Mouse (Mus musculus): ENCODE data around the gene Pard3b.

Pard3b gene

DNA sequence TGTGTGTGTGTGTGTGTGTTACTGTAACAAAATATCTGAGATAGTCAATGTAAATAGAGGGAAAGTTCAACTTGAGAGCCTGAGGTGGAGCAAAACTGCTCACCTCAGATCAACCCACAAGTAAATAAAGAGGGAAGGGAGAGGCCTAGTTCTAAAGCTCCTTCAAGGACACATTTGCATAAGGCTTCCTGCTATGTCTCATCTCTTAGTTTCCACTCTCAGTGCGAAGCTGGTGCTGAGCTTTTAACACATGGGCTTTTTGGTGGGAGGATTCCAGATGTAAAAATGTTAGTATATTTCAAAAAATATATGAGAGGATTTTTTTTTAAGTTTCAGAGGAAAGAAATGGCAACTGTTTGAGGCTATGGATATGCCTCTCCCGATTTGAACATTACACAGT lies 294.9 kb downstream of the Pard3b start:
- peak; percentile 10 for DNase-seq

DNA sequence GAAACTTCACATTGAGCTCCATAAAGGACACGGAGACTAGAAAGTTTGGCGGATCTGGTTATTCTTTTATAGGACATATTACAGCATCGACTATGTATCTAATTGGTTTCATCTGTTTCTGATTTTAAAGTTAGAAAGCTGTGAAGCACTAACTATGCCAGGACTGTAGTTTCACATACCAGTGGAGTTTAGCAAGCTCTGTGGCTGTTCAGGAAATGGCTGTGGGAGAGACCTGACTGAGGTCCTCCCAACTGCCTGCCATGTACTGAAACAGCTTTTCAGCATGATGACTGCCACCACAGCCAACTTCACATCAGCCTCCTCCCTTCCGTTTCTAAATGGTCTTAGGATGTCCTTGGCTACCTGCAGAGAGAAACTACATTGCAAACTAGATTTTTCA lies 296.1 kb downstream of the Pard3b start:
- no peak for DNase-seq

DNA sequence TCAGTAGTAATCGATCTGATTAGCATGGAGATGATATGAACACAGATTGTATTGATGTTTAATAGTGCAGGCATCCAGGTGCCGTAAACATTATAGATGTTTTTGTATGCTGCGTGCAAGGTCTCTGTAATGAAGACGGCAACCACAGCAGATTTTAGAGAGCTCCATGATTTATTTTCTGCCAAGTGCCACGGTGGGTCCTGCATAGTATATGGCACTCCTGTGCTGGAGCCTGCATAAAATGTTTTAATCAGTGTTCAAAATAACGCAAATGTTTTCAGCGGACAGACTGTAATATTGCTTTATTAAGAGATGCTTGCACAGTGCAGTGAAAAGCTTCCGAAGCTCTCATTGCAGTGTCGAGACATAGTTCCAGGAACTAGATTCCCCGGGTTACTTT lies 301.3 kb downstream of the Pard3b start:
- DNase-seq = no peak

DNA sequence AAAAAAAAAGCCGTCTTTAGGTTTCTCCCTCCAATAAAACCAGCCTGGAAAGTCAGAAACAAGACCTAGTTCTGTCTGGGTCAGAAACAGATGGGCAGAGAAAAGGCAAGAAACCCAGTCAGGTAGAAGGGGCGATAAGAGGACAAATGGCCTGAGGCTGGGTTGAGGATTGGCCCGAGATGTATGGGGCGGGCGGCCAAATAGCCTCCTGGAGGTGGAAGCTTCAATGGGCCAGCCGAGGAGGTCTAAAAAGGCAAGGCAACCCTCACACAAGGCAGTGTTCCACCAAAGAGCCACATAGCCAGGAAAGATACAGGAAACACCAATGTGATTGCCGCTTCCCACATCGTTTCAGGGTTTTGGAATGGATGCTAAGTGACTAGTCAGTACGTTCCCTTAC lies 322.9 kb downstream of the Pard3b start:
- no peak for DNase-seq

DNA sequence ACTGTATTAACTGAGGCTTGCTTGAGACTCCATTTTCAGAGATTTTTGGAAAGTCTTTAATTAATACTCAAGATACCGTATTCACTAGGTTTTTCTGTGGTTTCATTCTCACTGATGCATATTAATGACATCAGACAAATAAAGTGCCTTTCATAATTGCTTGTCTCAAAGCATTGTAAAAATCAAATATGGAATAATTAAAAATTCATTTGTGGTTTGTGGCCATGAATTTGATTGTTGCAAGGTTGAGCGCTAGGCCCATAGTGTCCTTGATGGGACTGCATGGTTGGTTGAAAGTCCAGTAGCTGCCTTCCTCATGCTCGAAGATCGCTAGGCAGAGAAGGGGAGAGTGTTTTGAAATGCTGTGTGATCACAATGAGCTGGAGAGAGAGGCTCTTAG lies 323.9 kb downstream of the Pard3b start:
- DNase-seq = no peak

DNA sequence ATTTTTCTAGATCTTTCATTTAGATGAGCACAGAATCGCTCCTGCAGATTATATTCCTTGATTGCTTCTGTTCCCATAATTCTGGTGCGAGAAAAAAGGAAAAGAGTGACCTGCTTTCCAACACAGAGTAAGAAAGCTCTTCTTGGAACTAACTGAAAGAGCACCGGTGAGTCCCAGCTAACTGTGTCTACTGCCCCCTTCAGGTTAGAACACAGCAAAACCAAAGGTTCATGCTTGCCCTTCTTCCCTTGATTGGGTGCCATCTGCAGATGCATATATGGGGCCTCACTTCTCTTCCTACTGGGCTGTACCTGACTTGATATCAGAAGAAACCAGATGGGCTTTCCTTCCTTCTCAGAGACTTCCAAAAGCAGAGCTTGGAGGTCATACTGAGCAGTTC lies 328.5 kb downstream of the Pard3b start:
- peak; percentile 47 for DNase-seq

DNA sequence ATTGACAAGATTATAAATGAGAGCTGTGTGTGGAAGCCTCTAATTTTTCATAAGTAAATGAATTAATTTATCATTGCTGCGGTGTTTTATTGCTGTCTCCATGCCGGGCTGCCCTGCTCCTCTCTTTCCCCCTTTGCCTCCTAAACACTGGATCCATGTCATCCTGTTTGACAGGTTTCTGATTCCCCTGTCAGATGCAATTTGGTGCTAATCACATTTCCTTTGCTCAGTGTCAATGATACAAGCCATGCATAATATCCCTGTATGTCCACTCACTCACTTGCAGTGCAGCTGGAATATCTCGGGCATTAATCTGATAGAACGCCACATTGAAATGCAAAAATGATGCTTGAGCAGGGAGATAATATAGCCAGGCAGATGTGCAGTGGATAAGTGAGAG lies 329.2 kb downstream of the Pard3b start:
- DNase-seq = no peak

DNA sequence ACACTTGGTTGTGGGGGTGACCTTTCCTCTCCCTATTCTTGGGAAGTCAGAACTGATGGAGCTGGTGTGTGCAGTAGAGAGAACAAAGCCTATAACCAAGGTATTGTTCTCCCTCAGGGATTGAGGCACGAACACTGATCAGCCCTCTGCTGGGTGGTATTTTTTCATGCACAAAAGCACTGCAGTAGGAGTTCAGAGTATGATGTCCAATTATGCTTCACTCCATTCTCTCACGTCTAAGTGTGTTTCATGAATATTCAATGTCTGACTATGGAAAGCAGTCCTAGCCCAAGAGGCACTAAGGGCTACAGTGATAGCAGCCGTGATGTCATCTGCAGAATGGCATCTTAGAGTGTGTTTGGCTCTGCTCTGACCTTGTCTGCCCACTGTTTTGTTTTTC lies 359.1 kb downstream of the Pard3b start:
- no peak for DNase-seq

DNA sequence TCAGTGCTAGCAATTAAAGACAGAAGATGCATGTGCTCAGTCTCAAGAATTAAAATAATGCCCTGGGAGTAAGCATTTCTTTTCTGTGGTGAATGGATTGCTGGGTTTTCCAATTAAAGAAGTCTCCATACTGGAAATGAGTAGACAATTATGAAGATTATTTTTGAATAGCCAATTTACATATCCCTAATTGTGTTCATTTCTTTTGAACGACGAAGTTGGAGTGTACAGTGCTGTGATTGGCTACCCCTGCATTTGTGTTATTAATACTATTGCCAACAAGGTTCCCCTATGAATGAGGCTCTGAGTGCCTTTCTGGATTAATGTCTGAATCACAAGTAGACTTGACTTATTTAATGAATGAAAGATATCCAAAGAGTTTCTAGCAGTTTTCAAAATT lies 370.2 kb downstream of the Pard3b start:
- no peak for DNase-seq

DNA sequence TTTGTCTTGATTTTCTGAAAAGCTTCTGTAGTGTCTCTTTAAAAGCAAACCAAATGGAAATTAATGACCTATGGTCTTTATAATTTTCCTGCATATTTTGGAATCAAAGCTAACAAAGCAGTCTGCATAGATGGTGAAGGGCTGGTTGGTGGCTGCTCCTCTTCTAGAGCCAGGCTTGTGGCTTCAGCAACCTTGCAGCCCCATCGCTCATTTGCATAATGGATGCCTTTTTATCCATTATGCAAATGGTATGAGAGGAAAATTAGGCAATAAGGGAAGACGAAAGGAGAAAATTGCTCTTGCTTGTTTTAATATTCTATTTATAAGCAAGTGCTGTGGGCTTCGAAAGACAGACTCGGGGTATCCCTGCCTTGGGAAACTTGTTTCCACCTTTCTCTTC lies 373.1 kb downstream of the Pard3b start:
- DNase-seq = no peak

DNA sequence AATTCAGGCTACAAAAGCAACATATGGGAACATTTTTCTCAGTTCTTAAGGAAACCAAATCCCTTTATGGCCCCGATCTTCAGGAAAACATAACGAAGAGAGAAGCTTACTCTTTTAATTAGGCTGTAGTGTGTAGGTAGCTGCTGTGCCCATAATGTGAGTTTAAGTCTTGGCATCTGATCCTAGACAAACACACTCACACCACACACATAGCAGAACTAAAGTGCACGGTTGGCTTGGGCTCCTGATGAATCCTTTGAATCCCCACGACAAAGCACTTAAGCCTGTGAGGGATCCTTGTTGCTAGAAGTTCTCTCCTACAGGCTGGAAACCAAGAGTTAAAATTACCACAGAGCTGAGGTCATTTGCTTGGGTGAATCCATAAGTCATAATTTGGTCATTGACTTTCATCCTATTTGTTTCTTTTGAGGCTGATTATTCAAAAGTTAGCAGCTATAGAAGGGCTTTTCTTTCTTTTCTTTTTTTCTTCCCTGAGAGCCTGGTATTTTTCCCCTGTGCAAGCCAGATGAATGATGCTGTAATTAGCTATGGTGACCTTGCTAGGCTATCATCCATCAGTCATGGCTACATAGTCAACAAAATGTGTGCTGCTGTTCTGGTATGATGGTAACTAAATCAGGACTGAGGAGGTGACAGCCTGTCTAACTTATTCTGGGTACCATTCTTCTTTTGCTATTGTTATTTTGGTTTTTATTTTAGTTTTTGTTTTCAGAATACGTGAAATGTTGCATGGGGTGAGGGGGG lies 378.1 kb downstream of the Pard3b start:
- DNase-seq = no peak

DNA sequence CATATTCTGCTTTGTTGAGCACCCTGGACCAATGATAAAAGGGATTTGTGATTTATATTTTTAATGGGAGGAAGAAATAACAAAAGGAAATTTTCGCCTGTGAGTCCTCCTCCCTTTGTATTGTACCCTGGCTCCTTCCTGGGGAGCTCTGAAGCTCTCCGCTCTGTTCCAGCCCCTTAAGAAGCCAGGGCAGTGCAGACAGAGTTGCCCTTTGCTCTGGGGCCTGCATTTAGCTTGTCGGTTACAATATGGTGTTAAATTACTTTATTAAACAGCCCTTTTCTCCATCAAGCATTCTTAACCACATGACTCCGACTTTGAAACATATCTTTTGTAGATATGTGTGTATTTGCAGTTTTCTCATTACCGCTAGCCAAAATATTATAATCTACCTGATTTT lies 379.7 kb downstream of the Pard3b start:
- no peak for DNase-seq

DNA sequence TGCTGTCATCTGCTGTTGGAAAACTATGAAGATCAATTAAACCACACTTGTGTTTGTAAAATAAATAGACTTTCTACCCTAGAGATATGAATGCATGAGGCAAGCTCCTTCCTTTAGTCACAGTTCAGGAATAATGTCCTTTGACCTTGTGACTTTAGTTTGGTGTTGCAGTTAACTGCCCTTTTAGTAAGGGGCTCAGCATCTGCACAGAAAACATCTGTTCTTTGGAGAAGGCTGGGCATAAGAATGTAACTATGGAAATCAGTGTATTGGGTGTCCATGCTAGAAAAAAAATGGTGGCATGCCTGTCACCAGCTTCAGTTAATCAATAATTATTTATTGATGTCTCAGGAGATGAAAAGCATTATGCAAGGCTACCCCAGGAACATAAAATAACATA lies 381.1 kb downstream of the Pard3b start:
- no peak for DNase-seq

DNA sequence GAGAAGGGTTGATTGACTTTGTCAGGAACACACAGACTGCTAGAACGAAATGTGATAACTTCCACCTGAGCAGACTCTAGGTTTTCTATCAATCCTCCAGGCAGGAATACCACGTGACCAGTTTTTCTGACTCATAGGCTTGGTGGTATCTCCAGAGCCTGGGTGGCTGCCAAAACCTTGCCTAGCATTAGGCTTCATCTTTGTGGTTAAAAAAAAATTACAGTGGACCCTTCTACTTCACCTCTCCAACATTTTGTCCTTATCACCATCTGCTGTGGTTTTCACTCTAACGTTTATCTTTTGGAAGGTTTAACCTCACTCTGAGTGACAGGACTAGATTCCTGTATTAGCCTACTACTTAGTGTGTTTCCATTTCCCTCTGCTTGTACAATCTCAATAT lies 403.1 kb downstream of the Pard3b start:
- peak; percentile 25 for DNase-seq

DNA sequence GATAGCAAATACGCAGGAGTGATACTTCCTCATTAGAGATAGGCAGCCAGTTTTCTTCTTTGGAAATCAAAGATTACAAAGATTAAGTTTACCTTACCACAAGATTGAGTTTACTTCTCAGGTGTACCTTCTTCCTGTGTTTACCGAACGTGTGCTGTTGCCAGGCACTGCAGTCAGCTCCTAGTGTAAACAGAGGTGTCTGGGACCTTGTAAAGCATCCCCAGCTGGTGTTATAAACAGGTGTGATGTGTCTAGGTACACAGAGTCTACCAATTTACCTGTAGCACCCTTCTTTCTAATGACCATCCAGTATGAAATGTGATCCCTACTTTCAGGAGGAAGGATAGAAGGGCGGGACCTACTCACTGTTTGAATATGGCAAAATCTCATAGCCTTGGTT lies 410.0 kb downstream of the Pard3b start:
- no peak for DNase-seq

DNA sequence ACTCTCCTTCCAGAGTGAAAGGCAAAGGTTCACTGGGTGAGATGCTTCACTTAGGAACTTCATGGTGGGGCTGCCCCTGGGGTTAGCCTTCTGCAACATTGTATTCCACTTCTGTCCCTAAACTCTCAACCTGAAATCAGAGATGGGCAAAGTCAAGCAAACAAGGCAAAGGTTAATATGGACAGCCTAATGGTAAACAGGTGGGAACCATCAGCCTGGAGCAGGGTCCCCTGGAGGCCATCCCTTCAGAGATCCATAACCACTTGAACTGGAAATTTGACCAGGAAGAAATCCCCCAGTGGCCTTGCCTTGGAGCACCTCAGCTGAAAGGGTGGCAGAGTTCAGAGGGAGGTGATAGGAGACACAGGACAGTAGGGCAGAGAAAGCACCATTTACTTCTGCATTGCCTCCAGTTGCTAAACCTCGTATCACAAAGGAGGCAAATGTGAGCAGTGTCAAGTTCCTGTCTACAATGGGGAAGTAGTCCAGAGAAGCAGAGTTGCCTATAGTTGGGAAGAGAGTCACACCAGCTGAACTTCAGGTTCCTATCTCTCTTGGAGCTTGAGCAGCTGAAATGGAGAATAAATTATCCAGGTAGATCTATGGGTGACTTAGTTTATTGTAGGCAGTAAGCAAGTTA lies 412.7 kb downstream of the Pard3b start:
- DNase-seq = no peak

DNA sequence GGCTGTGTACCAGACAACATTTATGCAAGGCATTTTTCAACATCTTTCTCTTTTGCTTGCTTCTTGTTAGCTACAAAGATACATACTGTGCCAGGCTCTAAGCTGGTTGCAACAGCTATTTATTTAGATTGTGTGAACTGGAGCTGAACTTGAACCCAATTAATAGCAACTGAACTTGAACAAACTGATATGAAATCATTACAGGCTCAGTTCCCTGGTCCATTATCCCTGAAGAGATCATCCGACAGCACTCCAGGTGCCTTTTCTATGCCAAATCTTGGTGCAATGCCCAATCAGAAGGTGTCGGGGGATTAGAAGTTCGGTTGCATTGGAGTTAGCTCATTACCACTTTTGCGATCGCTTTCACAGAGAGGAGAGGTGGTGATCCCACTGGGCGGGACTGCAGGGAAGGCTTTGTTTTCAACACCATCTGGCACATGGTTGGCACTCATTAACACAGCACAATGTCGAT lies 414.6 kb downstream of the Pard3b start:
- DNase-seq = no peak

DNA sequence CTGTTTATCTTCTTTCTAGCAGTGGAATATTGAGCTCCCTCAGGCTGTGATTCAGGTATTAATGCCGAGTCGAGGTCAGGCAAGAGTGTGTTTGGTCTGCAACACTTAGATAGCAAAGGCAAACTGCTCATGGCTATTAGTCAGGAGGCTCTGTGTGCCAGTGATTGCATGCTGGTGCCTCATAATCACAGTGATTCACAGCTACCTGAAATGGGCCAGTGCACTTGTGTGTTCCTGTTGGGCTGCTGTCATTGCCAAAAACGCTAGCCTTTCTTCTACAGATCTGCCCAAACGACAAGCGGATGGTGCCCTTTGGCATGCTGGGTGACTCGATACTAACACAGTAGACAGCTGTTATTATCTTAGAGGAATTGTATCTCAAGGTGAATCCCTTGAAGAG lies 416.7 kb downstream of the Pard3b start:
- DNase-seq = no peak

DNA sequence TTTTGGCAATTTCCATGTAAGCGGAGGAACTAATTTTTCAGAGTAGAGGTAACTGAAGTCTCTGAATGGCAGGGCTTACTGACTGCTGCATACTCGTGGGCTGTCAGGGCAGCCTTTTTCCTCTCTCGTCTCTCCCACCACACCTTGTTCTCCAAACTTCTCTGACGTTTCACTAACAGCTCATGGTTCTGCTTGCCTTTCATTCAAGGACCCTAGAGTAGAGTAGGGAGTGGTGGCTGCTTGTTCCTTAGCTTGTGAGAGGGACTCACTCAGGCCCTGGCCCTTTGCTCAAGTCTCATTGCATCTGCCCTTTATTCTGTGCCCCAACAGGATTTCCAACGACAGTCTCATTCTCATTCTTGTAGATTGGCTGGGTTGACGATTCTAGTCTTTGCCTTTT lies 432.0 kb downstream of the Pard3b start:
- peak; percentile 19 for DNase-seq

DNA sequence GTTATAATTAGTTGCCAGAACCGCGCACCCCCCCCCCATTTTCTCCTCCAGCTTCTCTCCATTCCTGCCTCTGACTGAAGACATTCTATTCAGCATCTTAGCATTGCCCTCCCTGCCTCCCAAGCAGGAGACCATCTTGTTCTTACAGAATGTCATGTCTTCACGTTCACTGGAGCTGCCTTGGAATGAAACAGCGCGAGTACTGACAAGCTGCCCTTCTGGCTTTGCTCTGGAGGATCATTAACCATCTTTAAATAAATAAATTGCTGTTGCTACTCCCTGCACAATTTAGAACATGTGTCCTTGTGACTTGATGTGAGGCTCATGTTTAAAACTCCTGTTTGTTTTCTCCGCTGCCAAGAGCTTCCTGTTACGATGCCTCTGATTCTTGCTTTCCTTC lies 432.5 kb downstream of the Pard3b start:
- no peak for DNase-seq

DNA sequence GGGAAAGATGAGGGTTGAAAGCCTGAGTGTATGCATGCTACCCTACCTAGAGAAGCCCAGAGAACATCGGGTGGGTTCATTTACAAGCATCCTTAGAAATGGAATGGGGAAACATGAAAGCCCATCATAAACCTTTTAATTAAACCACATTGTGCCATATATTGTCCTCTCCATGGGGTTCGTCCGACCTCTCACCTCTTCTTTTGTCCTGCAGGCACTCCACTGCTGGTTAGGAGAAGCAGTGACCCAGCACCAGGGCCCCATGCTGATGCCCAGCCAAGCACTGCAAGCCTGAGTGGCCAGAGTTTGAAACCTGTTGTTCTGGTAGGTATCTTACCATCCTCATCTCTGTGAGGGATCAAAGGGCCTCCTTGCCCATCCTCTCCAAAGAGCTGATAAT lies 437.5 kb downstream of the Pard3b start:
- DNase-seq = no peak

DNA sequence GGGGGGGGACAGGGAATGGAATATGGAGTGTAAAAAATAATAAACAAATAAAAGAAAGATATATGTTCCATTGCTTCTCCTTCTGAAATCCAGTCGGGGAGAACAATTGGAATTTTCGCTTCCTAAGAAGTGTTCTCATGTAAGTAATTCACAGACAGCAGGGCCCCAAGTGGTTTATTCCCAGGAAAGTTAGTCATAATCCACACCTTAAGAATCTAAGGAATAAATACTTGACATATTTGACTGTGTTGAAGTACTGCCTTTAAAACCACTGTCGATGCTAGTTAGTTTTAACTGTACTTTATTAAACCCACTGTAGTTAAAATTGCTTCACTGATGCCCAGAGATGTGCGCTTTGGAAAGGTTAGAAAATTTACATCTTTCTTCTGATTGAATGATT lies 442.5 kb downstream of the Pard3b start:
- DNase-seq = no peak

DNA sequence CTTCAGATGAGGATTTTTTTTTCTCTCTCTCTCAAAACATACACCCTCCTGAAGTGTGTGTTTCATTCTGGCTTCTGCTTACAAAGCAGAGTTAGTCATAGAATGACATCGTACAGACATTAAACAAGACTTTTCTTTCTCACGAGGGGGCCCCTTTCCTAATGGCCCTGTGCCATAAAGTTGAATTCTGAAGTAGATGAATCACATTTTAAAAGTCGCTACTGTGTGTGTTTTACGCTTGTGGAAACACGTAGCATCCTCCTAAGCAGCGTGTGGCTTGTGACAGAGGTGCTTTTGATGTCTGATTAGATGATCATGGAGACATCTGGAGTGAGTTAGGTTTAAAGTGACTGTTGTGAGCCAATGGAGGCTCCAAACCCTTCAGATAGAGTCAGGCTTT lies 447.4 kb downstream of the Pard3b start:
- no peak for DNase-seq

DNA sequence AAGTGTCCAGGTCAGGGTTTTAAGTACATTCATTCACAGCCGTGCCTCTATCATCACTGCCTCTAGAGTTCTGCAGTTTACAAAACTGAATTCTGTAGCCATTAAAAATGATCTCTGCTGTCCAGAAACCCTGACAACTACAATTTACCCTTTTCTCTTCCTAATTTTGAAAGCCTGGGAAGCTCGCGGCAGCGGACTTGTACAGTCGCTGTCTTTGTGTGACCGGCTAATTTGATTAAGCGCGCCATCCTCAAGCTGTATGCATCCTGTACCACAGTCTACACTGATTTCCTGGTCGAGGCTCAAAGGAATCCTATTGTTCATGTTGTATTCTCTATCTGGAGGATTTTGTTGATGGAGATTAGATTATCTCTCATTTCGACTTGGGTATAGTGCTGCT lies 448.8 kb downstream of the Pard3b start:
- no peak for DNase-seq

DNA sequence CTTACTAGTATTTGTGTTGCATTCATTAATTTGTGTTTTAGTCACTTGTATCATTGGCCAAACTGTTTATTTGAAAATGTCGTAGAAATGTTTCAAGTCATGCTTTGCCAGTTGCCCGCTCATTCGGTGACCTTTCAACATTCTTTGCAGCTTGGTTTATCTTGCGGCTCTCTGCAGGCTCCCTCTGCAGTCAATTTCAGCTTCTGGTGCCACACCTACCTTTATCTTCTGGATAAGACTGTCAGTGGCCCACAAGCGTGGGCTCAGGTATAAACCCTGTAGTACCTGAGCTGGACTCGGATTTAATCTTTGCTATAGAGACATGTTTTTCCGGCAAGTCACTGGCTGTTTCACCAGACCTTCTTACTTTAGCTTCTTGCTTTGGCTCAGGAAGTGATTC lies 456.3 kb downstream of the Pard3b start:
- DNase-seq = no peak

All from lung, postnatal 36 days (tissue).